Comparison of ENCODE assay signal across 25 mouse cellular contexts in genomic region chr15:80615290-80615570, GRCm38 (mm10). TPM values are rescaled to one million over a fixed set of nuclear protein-coding genes. Genes with fewer than 3 reads are reported as not detected.
"Had no signal": no experiment of that assay in that cellular context is flagged by ENCODE, and none has a peak within 500 bp of the region (broad histone marks: within the 10 kb centered on the region; RNA-seq: fewer than 3 reads in every experiment).

No protein-coding gene starts in this region.

- H3K4me2 ChIP-seq: limb, embryonic 15.5 days had no signal

- H3K4me3 ChIP-seq: limb, embryonic 15.5 days; liver, embryonic 13.5 days; midbrain, embryonic 12.5 days; midbrain, embryonic 15.5 days; neural tube, embryonic 12.5 days; neural tube, embryonic 15.5 days had no signal

- H3K9me3 ChIP-seq: limb, embryonic 15.5 days; liver, embryonic 13.5 days; midbrain, embryonic 15.5 days; neural tube, embryonic 12.5 days; neural tube, embryonic 15.5 days had no signal

- H3K27ac ChIP-seq: limb, embryonic 15.5 days; liver, embryonic 13.5 days; macrophage; midbrain, embryonic 12.5 days; midbrain, embryonic 15.5 days; neural tube, embryonic 12.5 days; neural tube, embryonic 15.5 days had no signal

- H3K27me3 ChIP-seq: midbrain, embryonic 15.5 days had no signal

- H3K36me3 ChIP-seq: limb, embryonic 15.5 days; liver, embryonic 13.5 days; midbrain, embryonic 12.5 days; midbrain, embryonic 15.5 days; neural tube, embryonic 12.5 days; neural tube, embryonic 15.5 days had no signal

- ATAC-seq: intestine, embryonic 16.5 days had no signal

- H3K9ac ChIP-seq: limb, embryonic 15.5 days; liver, embryonic 13.5 days; midbrain, embryonic 12.5 days; midbrain, embryonic 15.5 days; neural tube, embryonic 12.5 days; neural tube, embryonic 15.5 days had no signal

- DNase-seq: kidney, adult 18-20 months; kidney, adult 9 months; kidney, postnatal 14 days; kidney, postnatal 4 days; layer of hippocampus, adult 9-11 months; layer of hippocampus, postnatal 36 days; liver, embryonic 13.5 days; lung, adult 2 months; lung, postnatal 14 days; right cerebral cortex, postnatal 14 days; right cerebral cortex, postnatal 4 days had no signal

RNA-seq across cellular contexts. Expression of gene Enthd1, which starts 50.3 kb away (rescaled TPM):
- total RNA-seq: layer of hippocampus, adult 18-20 months; layer of hippocampus, postnatal 36 days; left cerebral cortex, postnatal 25 days had no signal
- polyA plus RNA-seq: intestine, embryonic 16.5 days; kidney, embryonic 16.5 days; limb, embryonic 11.5 days; liver, embryonic 13.5 days; liver, embryonic 16.5 days; lung, adult 2 months; lung, embryonic 16.5 days; macrophage; midbrain, embryonic 12.5 days; midbrain, embryonic 15.5 days; neural tube, embryonic 12.5 days; neural tube, embryonic 15.5 days; stomach, embryonic 16.5 days had no signal

RNA-seq across cellular contexts. Expression of gene Fam83f, which starts 56.4 kb away (rescaled TPM):
- total RNA-seq: layer of hippocampus, postnatal 36 days had no signal
